Comparison of ENCODE assay signal across 9 mouse cellular contexts in genomic region chr4:152351422-152352305, GRCm38 (mm10). TPM values are rescaled to one million over a fixed set of nuclear protein-coding genes. Genes with fewer than 3 reads are reported as not detected.
A peak's percentile ranks its signal among the peaks of the same experiment; 100 is the strongest.
DNase-seq lines count a peak whose midpoint lies in the region; ATAC-seq and TF ChIP-seq lines count a peak whose summit lies in the region.
"Had no signal": no experiment of that assay in that cellular context is flagged by ENCODE, and none has a peak within 500 bp of the region (broad histone marks: within the 10 kb centered on the region; RNA-seq: fewer than 3 reads in every experiment).

No protein-coding gene starts in this region.

- TF ChIP-seq CTCF in small intestine, adult 2 months (IDR thresholded peaks at IDR 0.05; ENCODE audit: extremely low read depth, insufficient read length, insufficient replicate concordance, low read depth, low read length), result no peak

- intact Hi-C loops in heart, postnatal 14 days (cut with DNase I), result no loop called here

- H3K9ac ChIP-seq in embryonic facial prominence, embryonic 14.5 days (ENCODE audit: low read depth, low read length), result no peak overlapping the region
- H3K9ac ChIP-seq: limb, embryonic 15.5 days had no signal

- H3K36me3 ChIP-seq in embryonic facial prominence, embryonic 14.5 days (ENCODE audit: control insufficient read depth, insufficient read depth, low read length), result no peaks in the 10 kb centered on the region
- no peaks in the 10 kb centered on the region for H3K36me3 ChIP-seq in small intestine, adult 2 months (ENCODE audit: control insufficient read depth, insufficient read depth, low read length)
- H3K36me3 ChIP-seq: limb, embryonic 15.5 days had no signal

- TF ChIP-seq POLR2A in small intestine, adult 2 months (IDR thresholded peaks at IDR 0.05; ENCODE audit: low read depth, low read length), result no peak

- ATAC-seq in embryonic facial prominence, embryonic 14.5 days (ENCODE audit: low read depth), result no peak

- H3K4me3 ChIP-seq in embryonic facial prominence, embryonic 14.5 days (ENCODE audit: low read depth, low read length), result no peak overlapping the region
- no peak overlapping the region for H3K4me3 ChIP-seq in small intestine, adult 2 months (ENCODE audit: low read depth, low read length)
- H3K4me3 ChIP-seq: limb, embryonic 15.5 days had no signal

- 18% methylated on average over 14 of the region's 14 CpGs for WGBS in embryonic facial prominence, embryonic 14.5 days
- 12% methylated on average over 14 of the region's 14 CpGs for WGBS in small intestine, adult 2 months

- no peak overlapping the region for H3K27ac ChIP-seq in embryonic facial prominence, embryonic 14.5 days (replicated peaks; ENCODE audit: low read depth, low read length)
- H3K27ac ChIP-seq in small intestine, adult 2 months (ENCODE audit: insufficient read depth, low read depth, low read length), result peak overlapping the region; percentile 45; the same call in 1 of the 2 replicates
- H3K27ac ChIP-seq: limb, embryonic 15.5 days had no signal

- no peak overlapping the region for H3K4me2 ChIP-seq in embryonic facial prominence, embryonic 14.5 days (ENCODE audit: low read depth, low read length)
- H3K4me2 ChIP-seq: limb, embryonic 15.5 days had no signal

- no peaks in the 10 kb centered on the region for H3K9me3 ChIP-seq in embryonic facial prominence, embryonic 14.5 days (ENCODE audit: control insufficient read depth, low read length)
- H3K9me3 ChIP-seq: limb, embryonic 15.5 days had no signal

- no peaks in the 10 kb centered on the region for H3K4me1 ChIP-seq in embryonic facial prominence, embryonic 14.5 days (ENCODE audit: control insufficient read depth, insufficient read depth, low read length)
- peaks cover 14% of the 10 kb centered on the region for H3K4me1 ChIP-seq in small intestine, adult 2 months (ENCODE audit: control insufficient read depth, insufficient read depth, insufficient read length, low read length)

- peaks cover 29% of the 10 kb centered on the region for H3K27me3 ChIP-seq in embryonic facial prominence, embryonic 14.5 days (replicated peaks; ENCODE audit: control insufficient read depth, insufficient read depth, low read length)
- H3K27me3 ChIP-seq in small intestine, adult 2 months (ENCODE audit: control insufficient read depth, insufficient read depth, low read length), result no peaks in the 10 kb centered on the region

- DNase-seq in lung, adult 18-20 months, result peak; percentile 30 to 33
- DNase-seq in lung, postnatal 14 days, result no peak
- DNase-seq in embryonic facial prominence, embryonic 14.5 days (ENCODE audit: low spot score), result peak; percentile 60
- DNase-seq in lung, postnatal 10 days, result peak; percentile 16
- DNase-seq in heart, postnatal 14 days, result no peak
- DNase-seq in thymus, postnatal 14 days, result no peak
- DNase-seq in gastrocnemius, postnatal 10 days, result no peak

RNA-seq across cellular contexts. Expression of gene Chd5, which starts 13.2 kb away (rescaled TPM):
- 1.4 and 2.0 TPM in 2 replicates for polyA plus RNA-seq in embryonic facial prominence, embryonic 14.5 days (2014; fragmentation: Nextera tagmentation; extraction: Ambion mirVana)
- polyA plus RNA-seq in small intestine, adult 2 months (2012; rRNA removed), result 0.34 and 0.67 TPM in 2 replicates
- under 1 TPM; 0.10 to 0.60 TPM for total RNA-seq in heart, postnatal 14 days (2021)
- total RNA-seq in gastrocnemius, postnatal 10 days (2021), result under 1 TPM; 0.36 to 0.56 TPM

RNA-seq across cellular contexts. Expression of gene Rpl22, which starts 26.1 kb away (rescaled TPM):
- 395 and 470 TPM in 2 replicates for polyA plus RNA-seq in embryonic facial prominence, embryonic 14.5 days (2014; fragmentation: Nextera tagmentation; extraction: Ambion mirVana)
- polyA plus RNA-seq in small intestine, adult 2 months (2012; rRNA removed), result 5.0 and 8.7 TPM in 2 replicates
- total RNA-seq in heart, postnatal 14 days (2021), result 100 to 1,000 TPM; 223 to 252 TPM
- total RNA-seq in gastrocnemius, postnatal 10 days (2021), result 100 to 1,000 TPM; 305 to 332 TPM

RNA-seq across cellular contexts. Expression of gene Rnf207, which starts 32.9 kb away (rescaled TPM):
- 0.56 and 0.84 TPM in 2 replicates for polyA plus RNA-seq in embryonic facial prominence, embryonic 14.5 days (2014; fragmentation: Nextera tagmentation; extraction: Ambion mirVana)
- polyA plus RNA-seq in small intestine, adult 2 months (2012; rRNA removed), result 2.1 and 3.7 TPM in 2 replicates
- 10 to 100 TPM; 84.5 to 95.8 TPM for total RNA-seq in heart, postnatal 14 days (2021)
- total RNA-seq in gastrocnemius, postnatal 10 days (2021), result under 1 TPM in 1 of 2 experiments, not detected in 1; 0.40 TPM

RNA-seq across cellular contexts. Expression of gene Icmt, which starts 54.6 kb away (rescaled TPM):
- 25.1 and 26.9 TPM in 2 replicates for polyA plus RNA-seq in embryonic facial prominence, embryonic 14.5 days (2014; fragmentation: Nextera tagmentation; extraction: Ambion mirVana)
- polyA plus RNA-seq in small intestine, adult 2 months (2012; rRNA removed), result 16.5 and 26.5 TPM in 2 replicates
- 10 to 100 TPM; 25.9 to 27.2 TPM for total RNA-seq in heart, postnatal 14 days (2021)
- total RNA-seq in gastrocnemius, postnatal 10 days (2021), result 10 to 100 TPM; 17.3 to 19.1 TPM

Comparison
In these comparisons a context has a peak if more than half of its experiments do, and no peak if none do; other contexts are left out.
1. DNase-seq: peak in lung, adult 18-20 months (2 of 2), embryonic facial prominence, embryonic 14.5 days (single experiment) and lung, postnatal 10 days (single experiment); none in lung, postnatal 14 days (single experiment), heart, postnatal 14 days (0 of 2), thymus, postnatal 14 days (single experiment) and gastrocnemius, postnatal 10 days (single experiment).
2. RNA of gene Rnf207, which starts 32.9 kb away (total RNA-seq): 84.5 to 95.8 TPM in heart, postnatal 14 days; 0.40 TPM in gastrocnemius, postnatal 10 days; every median in the first group is over 10 times any median in the second.